Mouse (Mus musculus) intestine, embryonic 14.5 days (tissue): Measurements from ENCODE around the gene Ppif. TPM values are rescaled to one million over a fixed set of nuclear protein-coding genes. Genes with fewer than 3 reads are reported as not detected.
A peak's percentile ranks its signal among the peaks of the same experiment; 100 is the strongest.

Source experiments
- ATAC-seq: fragments of 200-750 bp; cut with Nextera tagmentation; replicated peaks from 2 replicates; pipeline ENCODE4 v1.8.0; 2017; ENCODE audit warnings: low read depth, moderate number of reproducible peaks, moderate TSS enrichment, moderate library complexity; ENCODE audit not compliant: low FRiP score, low TSS enrichment
- DNase-seq: peaks from one replicate; pipeline ENCODE4 v3.0.0-alpha.2; 2018; ENCODE audit warnings: low spot score
- H3K27ac ChIP-seq: fragments of 300-500 bp; sonication (generic); 2 replicates; pipeline ENCODE4 v1.5.1; 2014; ENCODE audit warnings: low read depth, mild to moderate bottlenecking, control low read depth
- H3K27me3 ChIP-seq: fragments of 300-500 bp; sonication (generic); replicated peaks from 2 replicates; pipeline ENCODE4 v1.6.1; 2014; ENCODE audit warnings: low read length, control low read depth; ENCODE audit not compliant: control insufficient read depth, insufficient read depth
- H3K36me3 ChIP-seq: fragments of 300-500 bp; sonication (generic); 2 replicates; pipeline ENCODE4 v1.6.1; 2014; ENCODE audit warnings: low read length, control low read depth; ENCODE audit not compliant: control insufficient read depth, insufficient read depth
- H3K4me1 ChIP-seq: fragments of 300-500 bp; sonication (generic); replicated peaks from 2 replicates; pipeline ENCODE4 v1.6.1; 2014; ENCODE audit warnings: low read length, control low read depth, mixed read lengths; ENCODE audit not compliant: control insufficient read depth, insufficient read depth
- H3K4me2 ChIP-seq: fragments of 300-500 bp; sonication (generic); 2 replicates; pipeline ENCODE4 v1.6.1; 2014; ENCODE audit warnings: low read length
- H3K4me3 ChIP-seq: fragments of 300-500 bp; sonication (generic); 2 replicates; pipeline ENCODE4 v1.5.1; 2014; ENCODE audit warnings: low read depth, low read length, control low read depth, mixed read lengths
- H3K9ac ChIP-seq: fragments of 300-500 bp; sonication (generic); 2 replicates; pipeline ENCODE4 v1.6.1; 2014; ENCODE audit warnings: mild to moderate bottlenecking, low read length
- H3K9me3 ChIP-seq: fragments of 300-500 bp; sonication (generic); 2 replicates; pipeline ENCODE4 v1.6.1; 2016; ENCODE audit warnings: low read length, control low read depth; ENCODE audit not compliant: control insufficient read depth
- WGBS: fragments of 180-500 bp; shearing (Covaris S2); extraction: QIAGEN DNeasy Blood & Tissue Kit; methylation state at CpG from one replicate; pipeline ENCODE4 v1.1.7; 2014; 5-methylcytosine and 5-hydroxymethylcytosine counted together
- polyA plus RNA-seq: library from polyadenylated mRNA; unstranded; fragments of >200 nt; fragmentation: Nextera tagmentation; extraction: Ambion mirVana; gene quantifications from 2 replicates; pipeline ENCODE4 v1.2.1, GENCODE M21; 2014

Ppif gene
- polyA plus RNA-seq, 1 experiment from 2014 or later, result 71.4 TPM

GRCm38 (mm10) chr14:25719371-25719770 lies 25.4 kb downstream of the Ppif start:
- WGBS, result 63% methylated on average over 9 of the region's 9 CpGs
- ATAC-seq, result no peak

GRCm38 (mm10) chr14:25720962-25721707 lies 27.2 kb downstream of the Ppif start:
- H3K4me1 ChIP-seq, result peaks cover 49% of the 10 kb centered on the region
- H3K27me3 ChIP-seq, result no peaks in the 10 kb centered on the region
- no peaks in the 10 kb centered on the region for H3K9me3 ChIP-seq
- ATAC-seq (no peak), DNase-seq (no peak)
- WGBS, result 72% methylated on average over 5 of the region's 5 CpGs
- no peak overlapping the region for H3K27ac ChIP-seq
- peaks cover 13% of the 10 kb centered on the region; the same call in 1 of the 2 replicates for H3K36me3 ChIP-seq
- H3K4me3 ChIP-seq, result no peak overlapping the region
- no peak overlapping the region for H3K4me2 ChIP-seq
- H3K9ac ChIP-seq, result no peak overlapping the region

More at GRCm38 (mm10) chr14:25719371-25719770, 25.4 kb downstream of the Ppif start:
- Histone ChIP-seq H3K4me3 (no peak overlapping the region), H3K9ac (no peak overlapping the region), H3K9me3 (no peaks in the 10 kb centered on the region), H3K27ac (peak overlapping the region; percentile 66), H3K36me3 (peaks cover 28% of the 10 kb centered on the region), H3K4me2 (no peak overlapping the region), H3K27me3 (no peaks in the 10 kb centered on the region), H3K4me1 (peaks cover 31% of the 10 kb centered on the region)
- DNase-seq, result no peak

GRCm38 (mm10) chr14:25725032-25725497 lies 31.1 kb downstream of the Ppif start:
- H3K4me2 ChIP-seq, result no peak overlapping the region
- peaks cover 23% of the 10 kb centered on the region for H3K4me1 ChIP-seq
- WGBS, result 30% methylated on average over 9 of the region's 11 CpGs
- no peaks in the 10 kb centered on the region for H3K27me3 ChIP-seq
- H3K4me3 ChIP-seq, result no peak overlapping the region
- peaks cover 18% of the 10 kb centered on the region; the same call in 1 of the 2 replicates for H3K36me3 ChIP-seq
- peak overlapping the region; percentile 73 for H3K27ac ChIP-seq
- H3K9ac ChIP-seq, result no peak overlapping the region
- H3K9me3 ChIP-seq, result no peaks in the 10 kb centered on the region
- ATAC-seq, result peak; percentile 66; the same call in 1 of the 2 replicates
- DNase-seq, result no peak

DNA sequence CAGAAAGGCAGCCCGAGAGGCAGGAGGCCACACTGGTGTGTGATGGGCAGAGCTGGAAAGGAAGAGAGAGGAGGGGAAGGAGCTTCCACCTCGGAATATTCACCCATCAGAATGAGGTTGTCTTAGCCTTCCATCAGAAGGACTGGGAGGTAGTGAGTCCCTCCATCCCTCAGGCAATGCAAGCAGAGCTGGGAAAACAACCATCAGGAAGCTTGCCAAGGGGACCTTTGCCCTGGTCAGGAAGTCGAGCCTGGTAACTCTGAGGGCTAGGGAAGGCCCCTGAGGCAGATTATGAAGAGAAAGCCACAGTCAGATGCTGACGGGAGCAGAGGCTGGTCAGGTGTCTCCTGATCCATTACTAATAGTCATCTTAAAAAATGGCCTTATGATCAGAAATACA lies 31.7 kb downstream of the Ppif start:
- 21% methylated on average over 4 of the region's 4 CpGs for WGBS
- peaks cover 18% of the 10 kb centered on the region; the same call in 1 of the 2 replicates for H3K36me3 ChIP-seq
- DNase-seq, result no peak
- no peak overlapping the region for H3K9ac ChIP-seq
- H3K27me3 ChIP-seq, result no peaks in the 10 kb centered on the region
- H3K4me1 ChIP-seq, result peaks cover 23% of the 10 kb centered on the region
- H3K27ac ChIP-seq, result peak overlapping the region; percentile 73
- no peak for ATAC-seq
- no peak overlapping the region for H3K4me3 ChIP-seq
- H3K4me2 ChIP-seq, result no peak overlapping the region
- no peaks in the 10 kb centered on the region for H3K9me3 ChIP-seq

GRCm38 (mm10) chr14:25726226-25727148 lies 32.5 kb downstream of the Ppif start:
- no peak overlapping the region for H3K9ac ChIP-seq
- H3K4me1 ChIP-seq, result peaks cover 23% of the 10 kb centered on the region
- no peaks in the 10 kb centered on the region for H3K9me3 ChIP-seq
- 0 out of 2 replicates have a peak, but pooled peaks have one; percentile 48 for ATAC-seq
- 57% methylated on average over 20 of the region's 20 CpGs for WGBS
- no peak overlapping the region for H3K4me2 ChIP-seq
- peaks cover 13% of the 10 kb centered on the region; the same call in 1 of the 2 replicates for H3K36me3 ChIP-seq
- DNase-seq, result peak; percentile 85
- peak overlapping the region; percentile 73; the same call in 1 of the 2 replicates for H3K27ac ChIP-seq
- H3K4me3 ChIP-seq, result no peak overlapping the region
- no peaks in the 10 kb centered on the region for H3K27me3 ChIP-seq

DNA sequence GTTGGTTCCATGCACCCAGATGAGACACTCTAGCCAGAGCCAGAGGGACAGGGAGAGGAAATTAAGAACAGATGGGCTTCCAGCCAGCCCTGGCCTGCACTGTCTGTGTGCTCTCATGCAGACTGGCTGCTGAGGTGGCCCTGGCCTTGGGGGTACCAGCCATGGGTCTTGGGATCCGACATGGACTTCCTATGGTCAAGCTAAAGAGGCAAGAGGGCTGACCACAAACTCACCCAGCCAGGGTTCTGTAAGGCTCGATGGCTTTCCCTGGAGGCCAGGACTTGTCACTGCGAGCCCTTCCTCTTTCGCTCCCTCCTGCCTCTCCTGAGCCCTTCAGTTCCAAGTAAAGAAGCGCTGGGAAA lies 33.2 kb downstream of the Ppif start:
- Histone ChIP-seq H3K36me3 (peaks cover 10% of the 10 kb centered on the region; the same call in 1 of the 2 replicates), H3K9ac (no peak overlapping the region), H3K4me2 (no peak overlapping the region), H3K4me3 (no peak overlapping the region), H3K27ac (no peak overlapping the region), H3K27me3 (no peaks in the 10 kb centered on the region), H3K9me3 (no peaks in the 10 kb centered on the region), H3K4me1 (peaks cover 23% of the 10 kb centered on the region)
- DNase-seq (no peak), ATAC-seq (no peak)
- 79% methylated on average over 5 of the region's 5 CpGs for WGBS

GRCm38 (mm10) chr14:25734736-25735716 lies 41.1 kb downstream of the Ppif start:
- ATAC-seq (peak; percentile 70), DNase-seq (peak; percentile 55)
- no peak overlapping the region for H3K4me3 ChIP-seq
- H3K4me2 ChIP-seq, result no peak overlapping the region
- WGBS, result 34% methylated on average over 17 of the region's 17 CpGs
- H3K36me3 ChIP-seq, result 0 out of 2 replicates have a peak, but pooled peaks cover 7% of the 10 kb centered on the region
- no peak overlapping the region for H3K9ac ChIP-seq
- H3K9me3 ChIP-seq, result no peaks in the 10 kb centered on the region
- peak overlapping the region; percentile 60 for H3K27ac ChIP-seq
- peaks cover 53% of the 10 kb centered on the region for H3K4me1 ChIP-seq
- no peaks in the 10 kb centered on the region for H3K27me3 ChIP-seq
